Mouse (Mus musculus): Measurements from ENCODE around the gene Slc17a7.
"Not testable (repeated sequence)": the region's sequence is repeated elsewhere in the genome, so short reads cannot be mapped to it uniquely, and the experiment has no call there.

DNA sequence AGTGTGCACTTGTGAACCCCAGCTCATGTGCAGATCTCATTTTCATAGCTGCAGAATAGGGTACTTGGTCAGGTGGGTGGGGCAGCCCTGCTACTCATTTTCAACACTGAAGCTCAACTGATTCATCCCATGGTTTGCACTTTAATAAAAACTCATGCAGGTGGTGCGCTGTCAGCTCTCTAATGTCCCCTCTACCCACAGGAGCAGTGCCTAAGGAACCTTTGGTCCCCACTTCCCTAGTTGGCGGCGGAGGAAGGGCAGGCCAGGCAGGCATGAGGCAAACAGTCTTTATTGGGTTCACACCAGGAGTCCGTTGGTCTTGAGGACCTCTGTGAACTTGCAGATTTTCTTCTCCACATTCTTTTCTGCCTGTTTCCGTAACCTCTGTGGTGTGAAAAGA lies 38.1 kb upstream of the Slc17a7 start:
- not testable (repeated sequence) for TF ChIP-seq TAL1, GATA1 (IDR thresholded peaks at IDR 0.05; ENCODE audit: low read length)
